Mouse (Mus musculus) right cerebral cortex, adult 2 months (tissue): ENCODE measurements at regions not wholly inside any gene's neighbourhood (a gene's known extent, or its start where the extent isn't known, plus 50 kb on each side); places are given as distances from the start of the nearest gene placed in this dataset.

Experiments used
- DNase-seq, 2 experiments: peaks; one replicate each; pipeline ENCODE4 v3.0.0; 2021 to 2022; ENCODE audit warnings: low spot score in 2 of 2

DNA sequence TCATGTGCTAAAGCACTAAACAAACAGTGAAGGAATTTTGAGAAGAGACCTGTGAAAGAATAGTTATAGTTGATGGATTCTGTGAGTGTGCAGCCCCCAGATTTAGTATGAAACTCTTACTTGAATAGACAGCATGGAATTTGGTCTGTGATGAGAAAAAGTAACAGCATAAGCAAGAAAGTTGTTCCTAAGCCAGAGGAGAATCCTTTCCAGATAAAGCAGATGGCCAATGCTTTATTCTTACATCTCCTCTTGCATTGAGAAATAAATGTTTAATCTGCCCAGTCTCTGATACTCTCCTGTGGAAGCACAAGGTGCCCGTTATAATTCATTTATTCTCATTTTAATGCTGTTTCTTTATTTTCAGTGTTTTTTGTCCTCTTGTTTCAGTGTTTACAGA is 263.5 kb downstream of the Tecrl start:
- no peak for DNase-seq

DNA sequence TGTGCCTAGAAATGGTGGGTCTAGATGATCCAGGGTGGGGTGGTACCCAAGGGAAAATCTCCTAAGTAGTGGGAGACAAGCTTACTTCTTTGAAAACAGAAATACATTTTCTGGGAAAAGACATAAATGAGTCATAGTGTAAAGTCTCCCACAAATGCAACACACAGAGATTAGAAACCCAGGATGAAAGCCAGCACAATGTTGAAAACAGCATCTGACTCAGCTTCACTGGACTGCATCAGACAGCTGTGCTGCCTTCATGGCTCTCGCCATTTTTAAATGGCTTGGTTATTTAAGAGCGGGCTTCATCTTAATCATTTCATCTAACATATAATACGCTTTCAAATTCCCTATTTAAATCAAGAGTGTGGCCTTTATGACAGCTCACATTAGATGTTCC is 300.2 kb downstream of the Tecrl start:
- peak; percentile 33 to 34 for DNase-seq

DNA sequence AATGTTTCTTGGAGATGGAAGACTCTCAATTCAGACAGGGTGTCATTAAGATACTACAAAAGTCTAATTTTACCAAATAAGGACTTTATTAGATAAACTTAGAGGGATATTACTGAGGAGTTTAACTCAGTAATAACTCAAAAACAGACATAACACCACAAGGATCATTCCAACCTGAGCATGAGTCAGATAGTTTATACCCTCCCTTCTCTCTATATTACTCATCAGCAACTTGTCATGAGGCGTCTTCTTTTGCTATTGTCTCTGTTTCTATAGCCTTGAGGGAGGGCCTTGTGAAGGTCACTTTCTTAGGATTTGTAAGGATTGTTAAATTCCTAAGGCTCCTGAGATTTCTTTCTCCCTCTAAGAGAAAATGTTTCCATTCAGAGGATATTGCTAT is 307.8 kb downstream of the Tecrl start:
- DNase-seq: no peak

DNA sequence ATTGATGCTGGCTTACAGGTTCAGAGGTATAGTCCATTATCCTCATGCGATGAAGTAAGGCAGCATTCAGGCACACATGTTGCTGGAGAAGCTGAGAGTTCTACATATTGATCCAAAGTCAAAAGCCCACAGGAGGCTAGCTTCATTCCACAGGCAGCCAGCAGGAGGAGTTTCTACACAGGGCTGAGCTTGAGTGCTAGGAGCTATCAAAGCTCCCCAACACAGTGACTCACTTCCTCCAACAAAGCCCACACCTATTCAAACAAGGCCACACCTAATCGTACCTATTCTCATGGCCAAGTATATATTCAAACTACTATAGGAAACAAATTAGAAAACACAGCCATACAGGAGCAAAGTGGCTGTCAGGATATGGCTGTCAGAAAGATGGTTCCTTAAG is 325.3 kb downstream of the Tecrl start:
- DNase-seq: no peak

DNA sequence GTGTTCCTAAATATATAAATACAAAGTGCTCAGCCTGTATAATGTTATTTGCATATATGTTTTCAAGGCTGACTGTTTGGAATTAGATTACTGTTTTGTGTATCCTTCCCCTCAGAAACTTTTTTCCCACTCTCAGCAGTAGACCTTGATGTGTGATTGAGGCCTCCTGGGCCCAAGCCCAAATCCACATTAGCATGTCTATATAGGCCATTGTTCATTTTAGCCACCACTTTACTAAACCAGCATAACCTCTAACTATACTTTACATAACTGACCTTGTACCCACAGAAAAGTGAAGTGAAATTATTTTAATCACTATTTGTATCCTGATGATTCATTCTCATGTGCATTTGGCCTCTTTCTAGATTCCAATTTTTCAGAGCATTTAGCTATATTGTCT is 349.0 kb downstream of the Tecrl start:
- no peak for DNase-seq

DNA sequence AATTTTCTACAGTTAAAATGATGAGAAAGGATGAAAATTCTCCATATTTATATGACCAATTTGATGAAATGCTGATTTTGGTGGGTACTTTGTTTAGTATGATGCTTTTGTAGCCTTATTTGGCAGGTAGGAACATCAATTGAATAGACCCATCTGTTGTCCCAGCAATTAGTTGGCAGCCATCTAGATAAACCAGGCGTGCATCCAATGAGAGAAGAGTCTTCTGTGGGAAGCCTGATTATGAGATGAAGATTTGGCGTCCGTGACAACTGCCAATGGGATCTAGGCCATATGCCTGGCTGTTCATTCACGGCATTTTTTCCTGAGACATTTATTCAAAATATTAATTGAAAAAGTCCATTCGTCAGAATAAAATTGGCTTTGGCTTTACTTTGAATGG is 365.9 kb downstream of the Tecrl start:
- DNase-seq: peak; percentile 8

DNA sequence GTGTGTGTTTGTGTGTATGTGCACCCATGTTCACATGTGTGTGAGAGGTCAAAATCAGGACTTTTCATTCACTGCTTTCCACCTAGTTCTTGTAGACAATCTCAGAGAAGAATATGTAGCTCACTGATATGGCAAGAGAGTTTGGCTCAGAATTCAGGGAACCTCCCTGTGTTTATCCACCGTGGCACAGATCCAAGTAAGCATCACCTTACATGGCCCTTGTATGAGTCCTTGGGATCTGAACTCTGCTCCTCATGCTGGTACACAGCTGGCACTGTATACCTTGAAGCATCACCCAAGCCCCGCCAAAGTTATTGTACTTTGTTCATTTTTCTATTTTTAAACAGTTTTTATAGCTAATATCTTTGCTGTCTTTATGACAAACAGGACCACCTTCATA is 385.7 kb downstream of the Tecrl start:
- no peak for DNase-seq

DNA sequence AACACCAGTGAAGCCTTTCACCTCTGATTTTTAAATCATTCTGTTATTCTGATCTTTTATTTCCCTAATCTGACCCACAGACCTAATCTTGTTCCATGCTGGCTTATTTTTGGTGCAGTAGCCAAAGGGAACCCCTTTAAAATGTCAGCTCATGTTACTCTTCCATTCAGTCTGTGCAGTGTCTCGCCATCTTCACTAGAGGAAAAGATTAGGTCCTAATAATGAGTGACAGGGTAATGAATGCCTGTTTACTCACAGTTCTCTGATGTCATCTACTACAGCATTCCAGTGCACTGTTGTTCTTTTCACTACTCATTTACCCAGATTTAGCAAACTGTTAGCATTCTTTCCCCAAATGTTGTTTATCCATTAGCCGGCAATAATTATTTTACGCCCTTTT is 388.2 kb downstream of the Tecrl start:
- DNase-seq: no peak

DNA sequence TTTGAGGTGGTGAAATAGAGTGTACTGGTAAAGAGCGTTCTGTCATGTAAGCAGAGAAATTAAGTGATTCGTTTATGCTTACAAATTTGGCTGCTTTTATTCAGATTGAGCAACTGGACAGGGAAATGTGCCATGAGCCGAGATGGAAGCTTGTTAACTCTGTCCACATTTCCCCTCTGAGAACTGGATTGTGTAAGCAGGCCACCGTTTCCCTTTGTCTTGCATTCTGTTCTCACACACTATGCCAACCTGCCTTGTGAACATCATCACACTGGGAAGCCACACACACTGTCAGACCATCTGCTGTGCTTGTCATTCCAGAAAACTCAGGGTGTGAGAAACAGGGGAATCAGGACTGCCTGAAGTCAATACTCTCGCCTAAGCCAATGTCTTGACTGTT is 388.8 kb downstream of the Tecrl start:
- DNase-seq: peak; percentile 10

DNA sequence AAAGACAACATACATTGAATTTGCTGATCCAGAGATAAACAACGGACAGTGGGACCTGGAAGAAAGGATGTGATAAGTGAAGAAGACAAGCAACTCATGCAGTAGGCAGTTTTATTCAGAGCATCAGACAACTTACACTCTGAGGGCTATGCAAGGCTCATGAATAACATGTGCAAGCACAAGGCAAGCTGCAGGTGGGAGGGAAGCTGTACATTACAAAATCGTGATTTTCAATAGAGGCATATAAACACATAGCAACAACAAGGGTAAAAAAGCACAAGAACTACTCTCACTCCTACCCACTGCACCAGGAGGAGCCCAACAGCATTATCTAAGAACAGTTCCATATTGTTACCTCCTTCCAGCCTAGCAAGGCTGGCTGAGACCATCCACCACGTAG is 390.5 kb downstream of the Tecrl start:
- DNase-seq: no peak

DNA sequence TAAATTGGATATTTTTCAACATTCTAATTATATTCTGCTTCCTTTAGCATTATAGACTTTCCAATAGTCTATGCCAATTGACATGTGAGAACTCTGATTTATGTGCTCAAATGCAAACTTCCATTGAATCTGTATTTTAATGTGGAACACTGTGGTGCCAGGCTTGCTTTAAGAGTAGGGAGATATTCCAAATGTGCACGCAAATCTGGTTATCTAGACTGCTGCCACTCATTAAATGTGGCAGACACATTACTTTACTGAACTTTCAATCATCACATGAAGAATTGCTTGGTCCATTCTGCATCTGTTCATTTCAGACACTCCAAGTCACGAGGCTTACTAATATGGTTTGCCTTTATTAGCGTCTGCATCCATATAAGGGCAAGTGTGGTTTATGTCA is 399.0 kb downstream of the Tecrl start:
- DNase-seq: no peak

DNA sequence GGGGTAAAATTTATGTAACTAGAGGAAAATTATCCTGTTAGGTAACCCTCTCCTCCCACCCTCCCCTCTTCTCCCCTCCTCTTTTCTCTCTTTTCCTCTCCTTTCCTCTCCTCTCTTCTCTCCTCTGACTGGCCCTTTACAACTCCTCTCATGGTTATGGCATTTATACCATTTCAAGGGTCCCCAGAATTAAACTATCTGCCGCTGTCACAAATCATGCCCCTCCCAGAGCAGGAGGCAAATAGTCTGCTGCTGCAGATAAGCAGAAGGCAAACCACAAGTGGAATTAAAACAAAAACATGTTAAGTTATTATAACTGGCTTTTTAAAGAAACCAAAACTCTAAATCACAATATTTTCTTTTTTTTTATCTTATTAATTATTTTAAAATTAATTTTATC is 407.9 kb downstream of the Tecrl start:
- no peak for DNase-seq

DNA sequence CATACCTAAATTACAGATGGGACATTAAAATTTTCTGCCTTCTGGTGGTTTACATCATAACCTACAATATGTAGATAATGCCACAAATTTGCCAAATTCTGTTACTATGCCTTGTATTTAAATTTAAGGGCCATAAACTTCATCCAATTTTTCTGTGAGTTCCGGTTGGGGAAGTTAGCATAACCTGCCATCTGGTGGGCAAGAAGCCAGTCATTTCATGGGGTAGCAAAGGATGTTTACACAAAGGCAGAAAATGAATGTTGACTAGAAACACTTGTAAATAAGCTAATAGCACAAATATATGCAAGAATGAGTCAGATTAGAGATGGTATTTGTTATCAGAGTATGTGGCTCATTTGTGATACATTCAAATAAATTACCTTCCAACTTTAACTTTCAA is 415.2 kb downstream of the Tecrl start:
- no peak for DNase-seq

DNA sequence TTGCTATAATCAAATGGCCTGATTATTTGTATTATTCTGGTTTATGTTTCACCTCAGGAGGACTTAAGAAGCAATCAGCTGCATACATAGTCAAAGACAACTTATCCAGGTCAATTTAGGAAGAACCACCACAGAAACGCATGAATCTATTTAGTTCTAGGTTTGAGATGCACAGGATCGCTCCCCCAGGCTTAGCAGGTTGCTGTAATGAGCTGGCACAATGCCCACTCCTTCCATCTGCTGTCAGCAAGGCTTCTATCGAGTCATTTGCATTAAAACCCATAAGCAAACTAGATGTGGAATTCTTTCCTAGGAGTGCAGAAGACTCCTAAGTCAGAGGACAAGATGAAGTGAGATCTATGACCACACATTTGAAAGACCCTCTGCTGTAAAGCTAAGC is 455.6 kb downstream of the Tecrl start:
- DNase-seq: peak; percentile 70 to 72

DNA sequence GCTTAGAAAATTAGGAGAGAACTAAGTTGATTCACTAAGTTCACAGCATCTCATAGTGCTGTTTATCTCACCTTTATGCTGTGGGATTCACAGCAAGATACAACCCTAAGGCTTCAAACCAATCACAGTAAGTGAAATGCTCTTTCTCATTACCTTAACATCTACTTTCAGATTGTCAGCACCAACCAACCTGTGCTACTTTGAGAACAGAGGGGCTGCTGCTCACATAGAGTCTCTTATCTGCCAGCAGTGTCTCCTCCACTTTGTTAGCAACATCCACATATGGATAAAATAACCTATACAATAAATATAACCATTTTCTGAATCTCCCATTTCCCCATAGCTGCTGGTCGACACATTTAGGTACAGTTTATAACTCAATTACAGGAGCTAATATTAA is 456.1 kb downstream of the Tecrl start:
- peak in 1 of 2 experiments; percentile 8 for DNase-seq

DNA sequence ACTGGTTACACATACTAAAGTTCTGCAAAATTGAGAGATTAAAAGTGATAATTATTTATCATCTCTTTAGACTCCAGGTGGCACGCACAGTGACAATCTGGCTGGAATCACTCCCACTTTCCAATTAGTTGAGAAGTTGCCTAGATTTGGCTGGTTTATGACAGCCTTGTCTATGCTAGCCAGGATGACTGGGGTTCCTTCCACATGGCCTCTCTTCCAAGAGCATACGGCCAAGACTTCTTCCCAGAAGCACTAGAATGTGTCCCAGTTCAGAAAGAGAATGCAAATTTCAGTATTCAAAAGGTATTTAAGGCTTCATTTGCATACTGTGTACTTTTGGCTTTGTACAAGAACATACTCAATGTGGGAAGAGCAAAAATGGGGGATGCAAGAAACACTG is 456.6 kb downstream of the Tecrl start:
- DNase-seq: peak; percentile 22 to 29

DNA sequence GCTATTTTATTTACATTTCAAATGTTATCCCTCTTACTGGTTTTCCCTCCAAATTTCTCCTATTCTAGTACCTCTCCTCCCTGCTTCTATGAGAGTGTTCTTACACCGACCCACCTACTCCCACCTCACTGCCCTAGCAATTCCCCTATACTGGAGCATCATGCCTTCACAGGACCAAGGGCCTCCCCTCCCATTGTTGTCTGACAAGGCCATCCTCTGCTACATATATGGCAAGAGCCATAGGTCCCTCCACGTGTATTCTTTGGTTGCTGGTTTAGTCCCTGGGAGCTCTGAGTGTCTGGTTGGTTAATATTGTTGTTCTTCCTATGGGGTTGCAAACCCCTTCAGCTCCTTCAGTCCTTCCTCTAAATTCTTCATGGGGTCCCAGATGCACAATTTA is 485.7 kb downstream of the Tecrl start:
- DNase-seq: no peak

DNA sequence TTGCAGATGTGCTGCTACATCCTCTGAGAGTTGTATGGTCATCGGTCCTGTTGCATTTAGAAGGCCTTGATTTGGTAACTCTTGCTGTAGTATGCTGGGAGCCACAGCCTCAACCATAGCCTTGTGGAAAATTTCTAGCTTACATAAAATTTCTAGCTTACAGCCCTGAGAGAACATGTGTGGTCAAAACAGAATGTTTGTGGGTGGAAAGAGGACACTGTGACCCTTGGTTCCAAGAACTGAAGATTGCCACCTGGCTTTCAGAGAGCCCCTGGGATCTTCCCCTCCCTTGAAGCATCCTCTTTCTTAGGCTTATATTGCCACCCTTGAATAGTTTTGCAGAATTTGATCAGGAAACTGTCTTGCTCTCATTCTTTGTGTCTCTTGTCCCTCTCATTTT is 490.6 kb downstream of the Tecrl start:
- DNase-seq: no peak

DNA sequence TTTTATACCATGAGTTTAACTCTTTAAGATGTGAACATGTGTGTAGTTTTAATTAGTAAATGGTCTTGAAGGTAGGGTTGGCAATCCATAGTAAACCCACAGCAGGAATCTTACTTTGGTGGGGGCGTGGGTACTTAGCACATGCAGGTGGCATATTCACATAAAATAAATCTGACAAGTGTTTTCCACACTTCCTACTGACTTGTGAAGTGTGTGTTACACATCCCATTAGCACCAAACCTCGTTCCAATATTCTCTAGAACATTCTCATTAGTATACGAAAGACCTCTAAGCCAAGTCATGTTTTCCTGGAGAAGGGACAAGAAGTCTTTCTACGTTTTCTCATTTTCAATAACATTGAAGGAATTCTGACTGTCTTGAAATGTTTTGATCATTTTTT is 529.7 kb downstream of the Tecrl start:
- DNase-seq: peak; percentile 5 to 9

DNA sequence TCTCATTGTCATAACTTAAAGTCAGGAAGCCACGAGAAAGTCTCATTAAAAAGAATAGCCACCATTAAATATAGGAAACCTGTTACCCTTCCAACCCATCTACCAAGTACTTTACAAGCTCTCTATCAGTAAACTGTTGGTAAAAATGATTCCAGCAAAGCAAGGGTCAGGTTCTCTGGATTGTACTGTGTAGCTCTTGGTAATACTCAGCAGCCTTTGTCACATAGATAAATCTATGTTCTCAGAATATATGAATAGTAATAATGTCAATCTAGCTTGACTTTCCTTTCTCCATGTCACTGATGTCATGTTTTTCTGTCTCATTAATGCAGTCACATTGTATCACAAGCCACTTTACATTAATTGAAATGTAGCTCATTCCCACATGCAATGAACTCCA is 561.8 kb downstream of the Tecrl start:
- no peak for DNase-seq
